Mouse (Mus musculus) liver, postnatal 0 days (tissue): ENCODE results near the gene Elmod2. TPM values are rescaled to one million over a fixed set of nuclear protein-coding genes. Genes with fewer than 3 reads are reported as not detected.

Experiments used
- ATAC-seq: fragments of 200-750 bp; cut with Nextera tagmentation; 2 replicates; pipeline ENCODE4 v1.8.0; 2017; ENCODE audit warnings: mild to moderate bottlenecking, moderate library complexity
- DNase-seq: peaks from one replicate; pipeline ENCODE4 v3.0.0-alpha.2; 2016
- H3K27ac ChIP-seq: fragments of 300-500 bp; sonication (generic); 2 replicates; pipeline ENCODE4 v1.5.1; 2014; ENCODE audit warnings: antibody characterized with exemption, moderate library complexity, mild to moderate bottlenecking, low read depth
- H3K27me3 ChIP-seq: fragments of 300-500 bp; sonication (generic); 2 replicates; pipeline ENCODE4 v1.6.1; 2014; ENCODE audit warnings: low read length, control low read depth, mixed read lengths; ENCODE audit not compliant: insufficient read depth
- H3K36me3 ChIP-seq: fragments of 300-500 bp; sonication (generic); replicated peaks from 2 replicates; pipeline ENCODE4 v1.6.1; 2014; ENCODE audit warnings: mild to moderate bottlenecking, control low read depth, low read length, moderate library complexity, mixed read lengths; ENCODE audit not compliant: insufficient read depth
- H3K4me1 ChIP-seq: fragments of 300-500 bp; sonication (generic); 2 replicates; pipeline ENCODE4 v1.6.1; 2014; ENCODE audit warnings: antibody characterized with exemption, mild to moderate bottlenecking, control low read depth; ENCODE audit not compliant: insufficient read depth
- H3K4me2 ChIP-seq: fragments of 300-500 bp; sonication (generic); 2 replicates; pipeline ENCODE4 v1.6.1; 2014; ENCODE audit warnings: low read depth, mild to moderate bottlenecking, low read length, moderate library complexity, mixed read lengths
- H3K4me3 ChIP-seq: fragments of 300-500 bp; sonication (generic); 2 replicates; pipeline ENCODE4 v1.5.1; 2014; ENCODE audit warnings: low read depth, low read length
- H3K9ac ChIP-seq: fragments of 300-500 bp; sonication (generic); replicated peaks from 2 replicates; pipeline ENCODE4 v1.6.1; 2014; ENCODE audit warnings: mild to moderate bottlenecking, moderate library complexity
- H3K9me3 ChIP-seq: fragments of 300-500 bp; sonication (generic); 2 replicates; pipeline ENCODE4 v1.6.1; 2016; ENCODE audit warnings: mild to moderate bottlenecking, control low read depth, low read length, mixed read lengths
- CTCF ChIP-seq: sonication (generic); IDR thresholded peaks from 2 replicates; pipeline ENCODE4 v1.5.1; 2016; ENCODE audit warnings: antibody characterized with exemption, low read depth
- EP300 ChIP-seq: IDR thresholded peaks from 2 replicates; pipeline ENCODE4 v1.6.1; 2016; ENCODE audit warnings: antibody characterized with exemption, low read depth, mild to moderate bottlenecking
- WGBS: fragments of 180-500 bp; shearing (Covaris S2); extraction: QIAGEN DNeasy Blood & Tissue Kit; methylation state at CpG from one replicate; pipeline ENCODE4 v1.1.7; 2014; ENCODE audit not compliant: insufficient replicate concordance; 5-methylcytosine and 5-hydroxymethylcytosine counted together
- polyA plus RNA-seq: library from polyadenylated mRNA; unstranded; fragments of >200 nt; fragmentation: Nextera tagmentation; extraction: Ambion mirVana; gene quantifications from 2 replicates; pipeline ENCODE4 v1.2.1, GENCODE M21; 2015

Gene Elmod2
- polyA plus RNA-seq, 1 experiment from 2014 or later, result 4.0 TPM

GRCm38 (mm10) chr8:83348263-83348662 is 16.0 kb upstream of the Elmod2 start, which contains the start of gene Mgat4d:
TSS of gene Mgat4d (plus strand) at chr8:83348471.
- no peaks in the 10 kb centered on the region for H3K4me1 ChIP-seq
- 65% methylated on average over 18 of the region's 18 CpGs for WGBS
- H3K36me3 ChIP-seq, result no peaks in the 10 kb centered on the region
- no peak within 1 kb of the TSS for H3K4me2 ChIP-seq
- no peak for ATAC-seq
- H3K9me3 ChIP-seq, result no peaks in the 10 kb centered on the region
- 0 out of 2 replicates have a peak, but pooled peaks cover 2% of the 10 kb centered on the region for H3K27me3 ChIP-seq
- DNase-seq, result no peak
- H3K9ac ChIP-seq, result no peak within 1 kb of the TSS
- no peak within 1 kb of the TSS for H3K27ac ChIP-seq
- TF ChIP-seq CTCF (no peak), EP300 (no peak)
- H3K4me3 ChIP-seq, result no peak within 1 kb of the TSS

- no peak for DNase-seq
- H3K9ac ChIP-seq, result no peak overlapping the region
- no peaks in the 10 kb centered on the region for H3K4me1 ChIP-seq
Observed at GRCm38 (mm10) chr8:83342693-83343092, 10.4 kb upstream of the Elmod2 start.

GRCm38 (mm10) chr8:83342076-83342475 is 9.8 kb upstream of the Elmod2 start:
- H3K27ac ChIP-seq, result no peak overlapping the region
- TF ChIP-seq CTCF (no peak), EP300 (no peak)
- H3K4me3 ChIP-seq, result no peak overlapping the region
- WGBS, result 79% methylated on average over 3 of the region's 3 CpGs
- DNase-seq (no peak), ATAC-seq (no peak)
- H3K4me2 ChIP-seq, result no peak overlapping the region
- H3K36me3 ChIP-seq, result no peaks in the 10 kb centered on the region
- H3K27me3 ChIP-seq, result no peaks in the 10 kb centered on the region
- no peaks in the 10 kb centered on the region for H3K4me1 ChIP-seq
- H3K9me3 ChIP-seq, result no peaks in the 10 kb centered on the region
- no peak overlapping the region for H3K9ac ChIP-seq

More at GRCm38 (mm10) chr8:83342693-83343092, 10.4 kb upstream of the Elmod2 start:
- no peaks in the 10 kb centered on the region for H3K36me3 ChIP-seq
- peak; percentile 52 for TF ChIP-seq CTCF
- TF ChIP-seq EP300, result no peak
- H3K4me3 ChIP-seq, result no peak overlapping the region
- no peaks in the 10 kb centered on the region for H3K27me3 ChIP-seq
- no peak for ATAC-seq
- H3K9me3 ChIP-seq, result no peaks in the 10 kb centered on the region
- H3K27ac ChIP-seq, result no peak overlapping the region
- no peak overlapping the region for H3K4me2 ChIP-seq

GRCm38 (mm10) chr8:83332864-83333263 is 578 bp upstream of the Elmod2 start:
- peak overlapping the region; percentile 97 for H3K4me3 ChIP-seq
- H3K27ac ChIP-seq, result peak overlapping the region; percentile 41; the same call in 1 of the 2 replicates
- H3K4me1 ChIP-seq, result peaks cover 6% of the 10 kb centered on the region; the same call in 1 of the 2 replicates
- H3K9ac ChIP-seq, result no peak overlapping the region; the same call in 1 of the 2 replicates
- 19% methylated on average over 7 of the region's 7 CpGs for WGBS
- TF ChIP-seq CTCF, result no peak
- TF ChIP-seq EP300, result no peak
- DNase-seq, result no peak
- H3K9me3 ChIP-seq, result no peaks in the 10 kb centered on the region
- no peak for ATAC-seq
- peaks cover 5% of the 10 kb centered on the region for H3K36me3 ChIP-seq
- no peaks in the 10 kb centered on the region for H3K27me3 ChIP-seq
- H3K4me2 ChIP-seq, result peak overlapping the region; percentile 96

GRCm38 (mm10) chr8:83331567-83331898 is 753 bp downstream of the Elmod2 start:
- Histone ChIP-seq H3K4me3 (peak overlapping the region; percentile 97), H3K9ac (peak overlapping the region; percentile 86), H3K4me2 (peak overlapping the region; percentile 96), H3K27ac (peak overlapping the region; percentile 80; the same call in 1 of the 2 replicates), H3K27me3 (no peaks in the 10 kb centered on the region), H3K4me1 (peaks cover 6% of the 10 kb centered on the region; the same call in 1 of the 2 replicates), H3K9me3 (no peaks in the 10 kb centered on the region), H3K36me3 (peaks cover 13% of the 10 kb centered on the region)
- ATAC-seq, result no peak
- no peak for TF ChIP-seq CTCF
- TF ChIP-seq EP300, result no peak
- DNase-seq, result peak; percentile 20
- WGBS, result 9% methylated on average over 7 of the region's 7 CpGs

GRCm38 (mm10) chr8:83327889-83328288 is 4.4 kb downstream of the Elmod2 start:
- no peaks in the 10 kb centered on the region for H3K9me3 ChIP-seq
- H3K4me3 ChIP-seq, result no peak overlapping the region
- WGBS, result 87% methylated on average over 5 of the region's 5 CpGs

More at GRCm38 (mm10) chr8:83327889-83328288, 4.4 kb downstream of the Elmod2 start:
- Histone ChIP-seq H3K27ac (no peak overlapping the region), H3K36me3 (peaks cover 13% of the 10 kb centered on the region), H3K9ac (no peak overlapping the region), H3K4me1 (peaks cover 3% of the 10 kb centered on the region; the same call in 1 of the 2 replicates), H3K27me3 (no peaks in the 10 kb centered on the region), H3K4me2 (no peak overlapping the region)
- DNase-seq, result no peak
- ATAC-seq, result no peak
- TF ChIP-seq CTCF (no peak), EP300 (no peak)
